Mouse (Mus musculus): ENCODE measurements around the gene Sh3pxd2a.

Gene Sh3pxd2a

DNA sequence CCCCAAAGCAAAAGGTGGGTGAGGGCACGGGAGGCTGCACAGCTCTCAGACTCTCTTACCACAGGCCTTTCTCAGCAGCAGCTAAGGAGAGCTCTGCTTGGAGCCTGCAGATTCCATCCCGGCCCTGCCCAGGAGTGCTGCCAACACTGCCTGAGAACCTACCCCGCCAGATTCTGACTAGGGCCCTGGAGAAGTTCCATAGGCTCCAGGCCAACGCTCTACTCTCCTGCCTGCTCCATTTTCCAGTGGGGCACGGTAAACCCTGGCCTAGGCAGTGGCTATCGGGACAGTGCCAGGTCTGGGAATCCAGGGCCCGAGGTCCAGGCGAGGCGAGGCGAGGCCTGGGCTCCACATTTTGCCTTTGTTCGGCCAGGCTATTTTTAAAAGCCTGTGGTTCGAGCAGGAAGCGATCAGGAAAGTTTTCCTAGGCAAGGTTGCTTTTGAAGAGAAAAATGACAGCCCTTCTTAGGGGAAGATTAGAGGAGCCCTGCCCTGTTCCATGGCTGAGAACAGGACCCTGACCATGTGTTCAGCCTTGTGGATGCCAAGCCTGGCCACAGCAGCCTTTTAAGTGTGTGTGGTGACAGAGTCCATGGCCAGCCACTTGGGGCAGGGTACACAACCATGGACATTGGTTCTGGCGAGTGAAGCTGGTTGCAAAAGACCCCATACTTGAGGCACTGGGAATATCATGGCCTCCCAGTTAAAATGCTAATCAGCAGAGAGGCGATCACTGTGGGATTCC lies 184.2 kb downstream of the Sh3pxd2a start:
- DNase-seq (ENCODE audit: low read depth): no peak

DNA sequence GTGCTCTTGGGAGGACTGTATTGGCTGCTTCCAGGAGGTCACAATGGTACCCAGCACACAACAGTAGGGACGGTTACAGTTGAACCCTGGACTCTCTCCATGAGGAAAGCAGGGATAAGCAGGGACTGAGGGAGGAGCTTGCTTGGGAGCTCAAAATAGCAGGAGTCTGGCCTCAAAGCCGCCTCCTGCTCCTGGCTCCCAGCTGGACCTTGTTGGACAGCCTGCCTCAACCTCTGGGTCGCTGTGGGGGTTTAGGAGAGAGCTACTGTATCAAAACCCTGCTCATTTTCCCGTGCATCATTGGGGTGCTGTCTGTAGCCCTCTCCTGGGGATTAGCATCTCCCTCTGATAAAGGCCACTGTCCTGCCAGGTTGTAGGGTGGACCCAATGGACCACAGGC lies 184.8 kb downstream of the Sh3pxd2a start:
- no peak for DNase-seq (ENCODE audit: low read depth)

DNA sequence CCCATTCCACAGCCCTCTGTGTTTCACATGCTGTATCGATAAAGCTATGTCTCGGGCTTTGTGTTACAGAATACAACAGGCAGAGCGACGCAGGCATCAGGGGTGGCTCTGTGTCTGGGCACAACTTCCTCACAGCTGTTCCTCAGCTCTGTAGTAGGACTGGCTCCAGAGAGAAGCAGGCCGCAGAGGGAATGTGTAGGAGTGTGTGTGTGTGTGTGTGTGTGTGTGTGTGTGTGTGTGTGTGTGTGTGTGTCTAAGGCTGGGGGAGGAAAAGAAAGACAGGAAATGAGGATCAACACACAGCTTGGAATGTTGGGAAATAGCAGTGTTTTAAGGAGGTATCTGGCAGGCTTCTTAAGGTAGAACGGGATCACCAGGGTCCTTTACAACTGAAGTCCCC lies 187.5 kb downstream of the Sh3pxd2a start:
- DNase-seq (ENCODE audit: low read depth): no peak

DNA sequence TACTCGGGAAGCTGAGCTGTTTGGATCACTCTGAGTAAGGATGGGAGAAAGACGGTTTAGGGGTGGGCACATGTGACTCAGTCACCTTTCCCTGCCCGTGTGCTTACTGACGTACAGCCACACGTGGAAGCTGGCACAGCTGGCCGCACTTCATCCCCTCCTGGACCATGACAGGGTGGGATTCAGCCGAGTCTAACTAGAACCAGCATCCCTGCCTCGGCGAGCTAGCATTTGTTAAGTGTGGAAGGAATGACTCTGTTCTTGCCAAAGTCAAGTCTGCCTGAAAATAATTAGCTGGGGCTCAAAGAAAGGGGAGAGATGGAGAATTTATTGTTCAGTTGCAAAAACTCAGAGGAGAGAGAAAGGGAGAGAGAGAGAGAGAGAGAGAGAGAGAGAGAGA lies 193.7 kb downstream of the Sh3pxd2a start:
- no peak for DNase-seq (ENCODE audit: low read depth)

GRCm38 (mm10) chr19:47269729-47270128 lies 194.5 kb downstream of the Sh3pxd2a start:
- peak; percentile 17 for DNase-seq (ENCODE audit: low read depth)

- DNase-seq (ENCODE audit: low read depth): no peak
Observed at GRCm38 (mm10) chr19:47267066-47267465, 197.1 kb downstream of the Sh3pxd2a start.

DNA sequence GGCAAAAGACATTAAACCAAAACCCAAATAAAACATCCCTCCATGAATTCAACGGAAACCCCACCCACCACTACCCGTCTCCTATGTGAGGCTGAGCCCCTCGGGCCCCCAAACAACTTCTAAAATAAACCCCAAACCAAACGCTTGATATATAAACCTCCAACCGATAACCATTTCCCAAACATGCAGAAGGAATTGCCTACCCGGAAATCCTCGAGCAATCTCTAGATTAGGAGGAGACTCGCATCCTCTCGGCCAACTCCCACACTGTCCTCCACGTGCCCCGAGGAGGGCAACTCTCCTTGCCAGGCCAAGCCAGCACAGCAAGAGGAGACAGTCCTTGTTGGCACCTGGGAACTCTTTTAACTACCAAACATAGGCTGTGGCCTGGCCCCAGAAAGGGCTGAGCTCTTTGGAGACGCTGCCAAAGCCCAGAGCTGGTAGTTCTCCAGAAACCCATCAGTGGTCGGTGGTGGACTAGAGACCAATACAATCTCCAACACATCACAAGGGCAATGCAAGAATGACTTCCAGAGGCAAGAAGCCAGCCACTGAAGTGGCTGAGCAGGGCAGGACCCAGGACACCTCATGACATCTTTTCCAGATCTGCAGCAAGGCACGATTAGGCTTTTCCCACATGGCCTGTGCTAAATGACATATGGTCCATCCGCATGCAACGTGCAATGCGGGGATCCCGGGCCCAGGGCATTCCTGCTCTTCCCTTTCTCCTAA lies 198.0 kb downstream of the Sh3pxd2a start:
- DNase-seq (ENCODE audit: low read depth): no peak

DNA sequence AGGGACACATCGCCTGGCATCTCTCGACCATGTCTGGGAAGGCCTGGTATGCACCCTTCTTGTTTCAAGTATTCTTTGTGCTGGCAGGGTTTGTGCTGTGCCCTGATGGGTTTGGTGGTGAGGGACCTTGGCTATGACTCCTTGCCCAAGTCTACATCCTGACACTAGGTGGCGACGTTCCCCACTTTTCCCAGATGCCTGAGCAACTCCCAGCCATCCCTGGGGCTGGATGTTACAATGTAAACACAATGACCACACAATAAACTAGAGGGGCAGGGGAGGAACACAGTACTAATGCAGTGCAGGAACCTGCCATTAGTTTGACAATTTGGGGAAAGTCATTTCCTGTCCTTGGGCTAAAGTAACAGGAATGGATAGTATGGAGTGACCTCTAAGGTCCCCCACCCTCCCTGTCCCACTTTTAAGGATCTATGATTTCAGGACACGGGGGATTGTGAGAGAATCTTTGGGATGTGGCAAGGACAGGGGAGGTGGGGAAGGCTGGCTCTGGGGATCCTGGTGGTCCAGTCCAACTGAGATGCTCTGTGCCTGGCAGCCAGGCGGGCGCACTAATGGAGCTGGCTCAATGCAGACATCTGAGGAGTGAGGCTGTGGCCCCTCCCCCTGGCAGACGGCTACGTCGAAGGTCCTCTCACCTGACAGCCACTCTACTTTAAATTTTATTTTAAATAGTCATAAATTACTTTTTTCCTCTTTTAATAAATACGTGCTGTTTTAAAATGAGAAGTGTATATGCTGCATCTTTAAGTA lies 199.7 kb downstream of the Sh3pxd2a start:
- peak; percentile 42 for DNase-seq (ENCODE audit: low read depth)

DNA sequence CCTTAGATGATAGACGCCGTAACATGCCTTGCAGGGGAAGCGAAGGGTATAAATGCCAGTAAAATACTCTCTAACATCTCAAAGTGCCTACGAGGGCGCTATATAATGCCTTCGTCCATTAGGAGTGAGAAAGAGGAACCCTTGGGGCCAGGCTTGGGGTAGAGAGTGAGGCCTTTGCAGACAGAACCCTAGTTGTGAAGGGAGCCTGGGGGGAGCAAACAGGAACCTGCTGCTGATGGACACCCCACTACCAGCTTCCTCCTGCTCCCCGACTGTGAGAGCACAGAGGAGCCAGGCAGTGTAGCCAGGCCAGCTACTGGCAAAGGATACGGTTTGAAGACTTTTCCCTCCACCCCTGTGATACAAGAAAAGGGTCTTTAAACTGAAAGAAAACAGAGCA lies 200.6 kb downstream of the Sh3pxd2a start:
- no peak for DNase-seq (ENCODE audit: low read depth)

DNA sequence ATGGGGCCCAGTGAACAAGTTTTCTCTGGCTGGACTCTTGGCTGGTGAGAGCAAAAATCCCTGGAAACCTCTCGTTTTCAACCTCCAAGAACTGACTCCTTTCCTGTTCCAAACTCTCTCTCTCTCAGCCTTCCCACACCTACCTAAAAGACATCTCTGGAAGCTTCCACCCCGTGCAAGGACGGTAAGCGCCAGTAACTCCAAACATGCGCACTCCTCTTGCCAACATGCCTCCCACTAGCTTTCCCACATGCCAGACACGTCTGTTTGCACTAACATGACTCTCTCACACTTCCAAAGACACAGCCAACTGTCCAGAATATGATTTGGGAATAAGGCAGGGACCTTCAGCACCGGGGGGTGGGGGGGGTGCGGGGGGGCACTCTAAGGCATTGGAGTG lies 203.0 kb downstream of the Sh3pxd2a start:
- no peak for DNase-seq (ENCODE audit: low read depth)

GRCm38 (mm10) chr19:47259581-47259980 lies 204.6 kb downstream of the Sh3pxd2a start:
- DNase-seq (ENCODE audit: low read depth): peak; percentile 37

- no peak for DNase-seq (ENCODE audit: low read depth)
Observed at GRCm38 (mm10) chr19:47255919-47256318, 208.3 kb downstream of the Sh3pxd2a start.

GRCm38 (mm10) chr19:47255036-47255435 lies 209.2 kb downstream of the Sh3pxd2a start:
- DNase-seq (ENCODE audit: low read depth): no peak

DNA sequence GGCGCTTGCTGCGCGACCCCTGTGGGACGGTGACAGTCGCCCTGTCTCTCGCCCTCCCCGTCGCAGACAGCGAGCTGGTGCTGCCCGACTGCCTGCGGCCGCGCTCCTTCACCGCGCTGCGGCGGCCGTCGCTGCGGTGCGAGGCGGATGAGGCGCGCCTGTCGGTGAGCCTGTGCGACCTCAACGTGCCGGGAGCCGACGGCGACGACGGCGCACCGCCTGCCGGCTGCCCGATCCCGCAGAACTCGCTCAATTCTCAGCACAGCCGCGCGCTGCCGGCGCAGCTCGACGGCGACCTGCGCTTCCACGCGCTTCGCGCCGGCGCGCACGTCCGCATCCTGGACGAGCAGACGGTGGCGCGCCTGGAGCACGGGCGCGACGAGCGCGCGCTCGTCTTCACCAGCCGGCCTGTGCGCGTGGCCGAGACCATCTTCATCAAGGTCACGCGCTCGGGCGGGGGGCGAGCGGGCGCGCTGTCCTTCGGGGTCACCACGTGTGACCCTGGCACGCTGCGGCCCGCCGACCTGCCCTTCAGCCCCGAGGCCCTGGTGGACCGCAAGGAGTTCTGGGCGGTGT lies 211.1 kb downstream of the Sh3pxd2a start:
- no peak for DNase-seq (ENCODE audit: low read depth)

GRCm38 (mm10) chr19:47250931-47251330 lies 213.3 kb downstream of the Sh3pxd2a start:
- no peak for DNase-seq (ENCODE audit: low read depth)

- DNase-seq (ENCODE audit: low read depth): no peak
Observed at GRCm38 (mm10) chr19:47248906-47249568, 215.2 kb downstream of the Sh3pxd2a start.

DNA sequence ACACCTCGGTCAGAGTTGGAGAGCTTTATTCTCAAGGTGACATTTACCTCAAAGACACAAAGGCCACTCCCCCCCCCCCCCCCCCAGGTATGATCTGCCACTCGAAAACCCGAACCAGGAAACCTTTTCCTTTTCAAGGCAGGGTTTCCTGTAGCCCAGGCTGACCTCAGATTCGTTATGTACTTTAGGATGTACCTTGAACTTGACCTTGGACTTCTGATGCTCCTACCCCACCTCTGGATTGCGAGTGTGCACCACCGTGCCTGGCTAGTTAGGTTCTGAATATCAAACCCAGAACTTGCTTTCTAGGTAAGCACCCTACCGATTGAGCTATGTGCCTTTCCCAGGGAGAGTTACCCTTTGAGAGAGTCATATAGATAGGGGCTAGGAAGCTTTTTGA lies 215.9 kb downstream of the Sh3pxd2a start:
- DNase-seq (ENCODE audit: low read depth): no peak

DNA sequence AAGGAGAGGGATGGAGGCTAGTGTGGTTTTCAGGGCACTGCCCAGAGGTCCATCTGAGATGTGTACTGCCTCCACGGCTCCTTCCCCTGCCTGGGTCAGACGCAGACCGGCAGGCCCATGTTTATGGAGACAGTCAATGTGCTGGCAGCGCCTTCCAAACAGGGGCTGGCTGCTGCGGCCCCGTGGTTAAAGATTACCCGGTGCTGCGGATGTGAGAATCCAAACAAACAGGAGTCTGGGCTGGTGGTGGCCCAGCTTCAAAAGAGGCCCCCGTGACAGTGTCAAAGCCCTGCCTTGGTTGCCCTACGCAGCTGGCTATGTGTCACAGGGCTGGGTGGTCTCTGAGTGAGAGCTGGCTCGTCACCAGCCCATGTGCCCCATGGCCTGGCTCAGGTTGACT lies 216.4 kb downstream of the Sh3pxd2a start:
- DNase-seq (ENCODE audit: low read depth): no peak

DNA sequence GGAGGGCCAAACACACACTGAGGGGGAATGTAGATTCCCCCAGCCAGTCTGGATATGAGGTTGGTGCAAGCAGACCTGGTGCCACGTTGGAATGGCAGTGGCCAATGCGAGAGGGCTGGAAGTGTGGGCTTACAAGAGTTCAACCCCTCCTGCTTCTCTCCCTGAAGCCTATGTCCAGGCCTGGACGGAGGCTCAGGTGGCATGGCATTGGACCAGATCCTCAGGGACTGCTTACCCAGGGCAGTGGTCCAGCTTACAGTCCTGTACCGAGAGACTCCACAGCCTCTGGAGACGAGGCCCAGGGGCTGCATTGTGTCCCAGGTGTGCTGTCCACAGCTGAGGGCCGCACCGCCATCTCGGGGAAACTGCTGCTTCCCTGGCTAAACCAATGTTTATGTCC lies 218.7 kb downstream of the Sh3pxd2a start:
- DNase-seq (ENCODE audit: low read depth): no peak

DNA sequence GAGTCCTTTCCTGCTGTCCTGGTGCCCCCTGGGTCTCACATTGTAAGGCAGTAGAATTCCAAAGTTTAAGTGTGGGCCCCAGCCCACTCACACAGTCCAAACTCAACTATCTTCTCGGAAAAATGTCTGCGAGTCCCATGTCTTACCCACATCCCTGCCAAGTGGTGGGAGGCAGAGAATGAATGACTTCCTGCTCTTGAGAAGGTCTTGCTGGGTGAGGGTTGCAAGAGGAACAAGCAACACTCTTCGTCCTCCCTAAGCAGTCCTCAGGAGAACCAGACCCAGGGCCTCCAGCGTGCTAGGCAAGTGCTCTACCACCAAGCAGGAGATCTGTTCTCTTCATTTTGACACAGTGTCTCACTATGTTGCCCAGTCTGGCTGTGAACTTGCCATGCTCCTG lies 222.0 kb downstream of the Sh3pxd2a start:
- DNase-seq (ENCODE audit: low read depth): no peak

DNA sequence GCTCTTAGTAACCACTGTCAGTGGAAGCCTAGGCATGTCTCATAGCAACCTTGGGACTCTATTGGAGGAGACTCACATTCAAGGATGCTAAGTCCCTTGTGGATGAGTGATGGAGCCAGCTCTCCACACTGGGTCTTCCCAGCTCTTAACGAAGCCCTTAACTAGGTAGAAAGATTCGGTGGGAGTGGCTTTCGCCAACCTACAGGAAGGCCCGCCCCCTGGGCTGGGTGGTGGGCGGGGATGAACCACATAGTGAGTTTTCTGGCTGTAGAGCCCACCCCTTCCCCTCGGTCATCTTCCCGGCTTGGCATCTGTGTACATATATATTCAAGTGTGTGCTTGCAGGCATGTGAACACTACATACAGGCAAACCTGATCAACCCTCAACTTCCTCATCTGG lies 223.2 kb downstream of the Sh3pxd2a start:
- no peak for DNase-seq (ENCODE audit: low read depth)

- no peak for DNase-seq (ENCODE audit: low read depth)
Observed at GRCm38 (mm10) chr19:47240076-47240475, 224.1 kb downstream of the Sh3pxd2a start.
